Mouse (Mus musculus) kidney, postnatal 14 days (tissue): ENCODE measurements at regions not wholly inside any gene's neighbourhood (a gene's known extent, or its start where the extent isn't known, plus 50 kb on each side); places are given as distances from the start of the nearest gene placed in this dataset.

ENCODE experiments used
- DNase-seq: peaks from one replicate; pipeline ENCODE4 v3.0.0; 2022; ENCODE audit warnings: mixed read lengths

- no peak for DNase-seq
Observed at GRCm38 (mm10) chr7:36420741-36421140, 277.2 kb upstream of the Tshz3 start.

DNA sequence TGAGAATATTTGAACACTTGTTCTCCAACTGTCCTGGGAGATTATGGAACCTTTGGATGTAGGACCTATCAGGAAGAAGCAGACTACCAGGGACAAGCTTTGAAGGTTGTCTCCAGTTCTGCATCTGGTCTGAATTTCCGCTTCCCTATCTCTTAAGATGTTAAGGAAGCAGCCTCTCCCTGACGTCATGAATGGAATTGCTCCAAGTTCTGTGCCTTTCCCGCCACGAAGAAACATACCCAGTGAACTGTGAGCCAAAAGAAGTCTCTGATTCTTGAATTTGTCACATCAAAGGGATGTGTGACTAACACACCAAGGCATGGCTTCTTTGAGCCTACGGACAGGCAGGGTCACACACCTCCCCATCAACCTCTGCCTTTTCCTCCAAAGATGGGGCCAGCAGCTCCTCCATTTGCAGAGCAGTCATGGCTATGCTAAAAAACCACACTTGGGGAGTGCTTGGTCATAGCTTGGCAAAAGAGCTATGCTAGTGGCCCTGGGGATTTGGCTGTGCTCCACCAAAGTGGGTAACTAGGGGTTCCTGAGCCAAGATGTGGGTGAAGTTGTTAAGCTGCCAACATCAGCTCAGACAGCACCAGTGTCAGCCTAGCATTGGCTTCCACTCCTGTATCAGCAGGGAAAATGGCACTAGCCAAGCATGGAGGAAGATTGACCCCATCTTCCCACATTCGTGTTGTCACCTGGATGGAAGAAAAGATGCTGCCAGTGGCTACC lies 248.6 kb upstream of the Tshz3 start:
- DNase-seq, result no peak

DNA sequence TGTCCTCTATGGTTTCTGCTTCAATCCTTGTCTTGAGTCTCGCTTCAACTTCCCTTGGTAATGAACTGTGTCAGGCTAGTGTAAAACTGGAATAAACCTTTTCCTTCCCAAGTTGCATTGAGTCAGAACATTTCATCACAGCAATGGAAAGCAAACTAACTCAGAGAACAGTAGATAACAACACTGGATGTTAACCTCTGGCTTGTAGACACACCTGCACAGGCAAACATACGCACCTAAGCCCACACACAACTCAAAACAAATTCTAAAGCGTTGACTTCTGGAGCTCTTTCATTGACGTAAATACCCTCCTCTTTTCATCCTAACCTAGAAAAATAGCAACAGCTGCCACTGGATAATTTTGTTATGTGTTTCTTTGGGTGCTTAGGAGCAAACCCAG lies 244.1 kb upstream of the Tshz3 start:
- no peak for DNase-seq

DNA sequence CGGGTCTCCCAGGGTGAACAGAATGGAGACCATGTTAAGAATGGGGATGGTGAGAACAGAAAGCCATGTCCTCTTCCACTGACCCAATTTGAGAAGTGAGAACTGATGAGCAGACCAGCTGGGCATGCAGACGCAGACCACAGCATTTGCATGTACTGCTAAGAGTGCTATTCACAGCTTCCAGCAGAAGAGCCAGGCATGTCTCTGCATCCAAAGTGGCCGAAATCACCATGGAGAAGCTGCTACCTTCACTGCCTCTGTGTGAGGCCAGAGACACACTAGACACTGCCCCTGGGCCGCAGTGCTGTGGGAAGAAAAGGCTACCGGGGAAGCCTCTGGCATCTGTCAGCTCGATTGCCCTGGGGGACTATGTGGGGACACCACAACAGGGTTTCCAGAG lies 241.8 kb upstream of the Tshz3 start:
- DNase-seq, result no peak

DNA sequence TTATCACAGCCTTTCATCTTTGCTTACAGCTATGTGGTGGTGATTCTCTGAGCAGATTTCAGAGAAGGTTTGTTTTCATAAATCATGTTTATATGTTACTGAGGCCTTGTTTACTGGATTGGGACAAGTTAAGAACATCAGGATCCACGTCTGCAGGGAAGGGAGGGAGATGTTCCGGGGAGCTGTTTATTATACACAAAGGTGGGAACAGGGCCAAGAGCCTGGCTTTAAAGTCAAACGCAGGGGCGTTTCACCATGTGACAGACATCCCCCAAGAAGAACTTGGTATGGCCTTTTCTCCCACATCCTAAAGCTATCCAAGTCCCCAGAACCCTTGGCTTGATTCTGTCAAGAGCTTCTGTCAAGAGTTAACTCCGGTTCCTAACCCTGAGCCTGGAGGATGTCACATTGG lies 235.5 kb upstream of the Tshz3 start:
- peak; percentile 25 for DNase-seq

DNA sequence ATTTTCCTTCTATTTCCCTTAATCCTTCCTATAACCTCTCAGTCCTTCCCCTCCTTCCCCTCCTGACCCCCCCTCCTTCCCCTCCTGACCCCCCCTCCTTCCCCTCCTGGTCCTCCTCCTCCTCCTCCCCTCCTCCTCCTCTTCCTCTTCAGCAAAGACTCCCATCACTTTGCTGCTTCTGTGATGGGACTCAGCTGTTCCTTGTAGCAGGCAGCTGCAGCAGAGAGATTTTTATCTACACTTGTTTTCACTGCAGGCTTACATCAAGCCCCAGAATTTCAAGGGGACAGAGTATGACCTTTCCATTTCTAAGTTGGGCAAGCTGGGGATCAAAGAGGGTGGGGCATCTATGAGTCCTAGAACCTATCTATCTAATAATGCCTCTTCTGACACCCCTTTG lies 228.5 kb upstream of the Tshz3 start:
- peak; percentile 27 for DNase-seq

DNA sequence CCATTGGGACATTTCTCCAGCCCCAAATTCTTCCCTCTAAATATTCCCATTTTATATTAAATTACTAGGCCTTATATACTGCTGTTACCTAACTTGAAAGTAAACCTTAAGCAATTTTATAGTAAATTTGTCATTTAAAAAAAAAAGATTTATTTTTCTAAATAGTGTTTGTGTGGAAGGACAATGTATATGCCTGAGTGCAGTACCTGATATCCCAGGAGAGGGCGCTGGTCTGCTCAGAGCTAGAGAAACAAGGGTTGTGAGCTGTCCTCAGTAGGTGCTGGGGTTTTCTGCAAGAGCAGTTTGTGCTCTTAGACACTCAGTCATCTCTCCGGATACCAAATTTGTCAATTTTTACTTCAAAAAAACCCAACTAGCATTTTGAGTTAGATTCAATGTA lies 224.4 kb upstream of the Tshz3 start:
- DNase-seq, result no peak

DNA sequence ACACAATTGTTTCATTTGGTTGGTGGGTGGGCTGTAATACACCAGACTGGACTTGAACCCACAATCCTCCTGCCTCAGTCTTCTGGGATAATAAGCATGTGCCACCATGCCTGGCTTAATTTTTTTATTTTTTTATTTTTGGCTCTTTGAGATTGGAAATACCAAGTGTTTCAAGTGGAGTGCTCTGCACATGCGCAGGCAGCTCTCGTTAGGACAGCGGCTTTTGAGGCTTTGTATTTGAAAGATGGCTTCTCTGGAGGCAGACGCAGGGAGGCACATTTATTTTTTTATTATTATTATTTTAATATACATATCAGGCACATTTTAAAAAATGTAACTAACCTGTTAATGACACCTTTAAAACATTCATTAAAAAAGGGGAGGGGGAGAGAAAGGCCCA lies 221.5 kb upstream of the Tshz3 start:
- DNase-seq, result no peak

DNA sequence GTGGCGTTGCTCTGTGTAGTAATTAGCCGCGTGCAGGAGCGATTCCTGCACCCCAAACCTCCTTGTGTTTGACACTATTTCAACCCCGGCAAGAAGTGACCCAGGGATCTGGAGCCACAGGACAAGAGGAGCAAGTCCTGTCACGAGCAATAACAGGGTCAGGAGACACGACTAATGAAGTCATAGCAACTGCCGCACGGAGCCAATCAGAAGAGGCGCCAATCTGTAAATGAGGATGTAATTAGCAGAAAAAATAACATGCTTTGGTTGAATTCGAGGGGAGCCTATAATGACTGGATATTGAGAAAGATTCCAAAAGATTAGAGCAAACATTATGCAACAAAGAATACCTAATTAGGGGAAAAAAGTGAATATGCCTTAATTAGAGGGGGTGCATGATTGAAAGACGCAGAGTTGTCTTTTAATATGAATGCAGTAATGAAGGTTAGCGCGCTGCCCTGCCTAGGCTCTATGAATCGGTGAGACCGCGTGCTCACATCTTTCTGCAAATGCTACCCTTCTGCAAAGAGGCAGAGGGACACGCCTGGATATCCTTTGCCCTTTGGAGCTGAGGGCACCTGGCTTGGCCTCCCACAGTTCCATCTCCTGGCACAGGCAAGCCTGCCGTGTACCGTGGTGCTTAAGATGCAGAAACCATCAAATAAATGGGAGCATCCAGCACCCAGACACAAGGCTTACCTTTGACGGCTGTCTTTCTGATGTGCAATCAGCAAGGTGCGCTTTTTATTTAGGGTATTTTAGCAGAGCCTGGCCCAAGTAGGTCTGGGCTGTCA lies 220.9 kb upstream of the Tshz3 start:
- no peak for DNase-seq

DNA sequence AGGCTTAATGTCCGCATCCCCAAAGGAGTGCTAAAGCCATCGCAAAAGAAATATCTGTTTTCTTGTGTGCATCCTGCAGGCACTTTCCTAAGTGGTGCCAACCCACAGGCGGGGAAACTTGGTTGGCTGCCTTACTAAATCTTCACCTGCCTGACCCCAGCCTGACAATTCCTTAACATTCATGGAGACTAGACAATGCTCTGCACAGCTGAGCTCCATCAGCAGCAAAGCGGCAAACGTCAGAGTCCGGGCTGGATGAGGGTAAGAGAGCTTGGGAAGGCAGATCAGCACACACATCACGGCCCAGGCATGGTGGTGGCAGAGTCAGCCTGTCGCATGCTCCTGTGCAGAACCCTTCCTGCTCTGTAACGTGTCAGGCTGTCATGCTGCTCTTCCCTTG lies 209.8 kb upstream of the Tshz3 start:
- no peak for DNase-seq

DNA sequence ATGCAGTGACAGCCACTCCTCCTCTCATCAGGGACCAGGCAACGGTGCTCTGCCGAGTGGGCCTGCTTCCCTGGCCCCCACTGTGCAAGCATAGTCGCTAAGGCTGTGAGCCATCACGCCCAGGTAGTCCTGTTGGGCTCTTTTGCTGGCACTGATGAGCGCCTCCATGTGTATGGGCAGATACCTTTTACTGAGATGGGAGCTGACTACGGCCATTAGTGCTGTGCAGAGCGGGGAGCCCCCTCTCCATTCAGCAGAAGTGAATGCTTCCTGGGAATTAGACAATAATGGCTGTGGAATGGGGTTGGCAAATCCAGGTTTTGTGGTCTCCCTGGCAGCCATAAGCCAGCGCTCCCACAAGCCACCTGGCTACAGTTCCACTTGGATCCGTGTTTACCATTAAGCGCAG lies 206.7 kb upstream of the Tshz3 start:
- DNase-seq, result no peak

GRCm38 (mm10) chr7:36504010-36504875 lies 193.7 kb upstream of the Tshz3 start:
- DNase-seq, result no peak

DNA sequence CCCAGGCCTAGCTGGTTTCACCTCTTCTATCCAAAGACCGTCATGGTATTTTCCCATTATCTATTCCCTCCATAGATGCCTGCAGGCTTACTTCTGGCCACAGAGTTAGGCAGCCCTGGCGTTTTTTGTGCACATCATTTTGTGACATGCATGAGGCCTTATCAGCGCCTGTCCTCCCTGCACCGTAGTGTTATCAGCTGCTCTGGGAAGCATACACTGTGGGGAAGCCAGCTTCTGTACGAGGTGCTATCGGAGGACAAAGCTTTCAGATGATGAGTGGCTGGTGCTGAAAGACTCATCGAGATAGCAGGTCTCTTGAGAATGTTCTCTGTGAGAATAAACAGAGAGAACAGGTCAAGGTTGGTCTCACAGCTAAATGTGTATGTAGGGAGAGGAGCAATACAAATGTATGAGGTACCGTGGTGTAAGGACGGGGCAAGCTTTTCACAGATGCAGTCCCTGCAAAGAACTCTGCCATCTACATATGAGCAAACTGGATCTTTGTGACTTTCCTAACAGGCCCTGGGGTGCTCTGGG lies 190.0 kb upstream of the Tshz3 start:
- no peak for DNase-seq

- no peak for DNase-seq
Observed at GRCm38 (mm10) chr7:36513680-36514079, 184.2 kb upstream of the Tshz3 start.

- no peak for DNase-seq
Observed at GRCm38 (mm10) chr7:36516094-36516663, 181.7 kb upstream of the Tshz3 start.

GRCm38 (mm10) chr7:36519027-36519426 lies 178.9 kb upstream of the Tshz3 start:
- no peak for DNase-seq

DNA sequence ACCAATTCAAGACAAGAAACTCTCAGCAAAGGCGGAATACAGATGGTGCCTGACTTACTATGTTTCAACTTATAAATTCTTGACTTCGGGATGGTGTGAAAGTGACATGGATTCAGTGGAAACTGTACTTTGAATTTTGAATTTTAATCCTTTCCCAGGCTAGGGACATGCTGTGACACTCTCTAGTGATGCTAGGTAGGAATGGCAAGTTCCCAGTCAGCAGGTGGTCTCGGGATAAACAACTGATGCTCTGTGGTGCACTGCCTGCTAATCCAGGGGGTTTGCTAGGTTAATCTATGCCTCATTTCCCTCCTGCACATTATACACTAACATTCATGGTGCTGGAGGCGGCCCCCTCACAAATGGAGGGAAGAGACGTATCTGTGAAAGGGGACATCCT lies 175.0 kb upstream of the Tshz3 start:
- no peak for DNase-seq

DNA sequence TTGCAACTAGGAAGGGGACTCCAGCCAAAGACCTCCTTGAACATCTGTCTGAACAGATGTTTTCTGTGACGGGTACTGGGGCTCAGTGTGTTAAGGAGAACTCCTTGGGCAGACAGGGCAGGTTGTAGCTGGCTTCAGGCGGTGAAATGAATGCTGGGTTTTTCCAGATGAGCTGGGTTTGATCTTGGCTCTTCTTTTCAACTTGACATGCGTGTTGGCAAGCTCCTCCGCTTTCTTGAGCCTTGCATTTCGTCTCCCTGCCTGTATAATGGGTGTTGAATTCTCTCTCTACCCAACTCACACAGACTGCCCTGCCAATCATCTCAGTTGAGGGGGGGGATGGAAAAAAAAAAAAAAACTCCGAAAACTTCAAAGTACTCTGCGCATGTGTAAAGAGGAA lies 171.8 kb upstream of the Tshz3 start:
- no peak for DNase-seq

DNA sequence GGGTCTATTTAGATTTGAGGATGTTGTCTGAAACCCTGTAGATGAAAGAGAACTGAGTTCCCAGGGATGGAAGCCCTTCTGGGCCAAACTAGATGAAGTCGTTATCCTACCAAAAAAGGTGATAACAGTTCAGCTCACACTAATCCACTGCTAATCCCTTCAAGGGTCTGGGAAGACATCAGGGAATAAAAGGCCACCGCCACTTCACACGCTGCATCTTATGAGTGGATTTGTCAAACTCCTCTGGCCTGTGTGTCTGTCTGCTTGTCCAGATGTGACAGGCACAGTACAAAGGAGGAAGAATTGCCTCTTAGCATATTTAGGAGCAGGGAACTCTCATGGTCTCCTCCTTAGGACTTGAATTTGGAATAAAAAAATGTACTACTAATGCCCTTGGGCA lies 171.2 kb upstream of the Tshz3 start:
- no peak for DNase-seq

DNA sequence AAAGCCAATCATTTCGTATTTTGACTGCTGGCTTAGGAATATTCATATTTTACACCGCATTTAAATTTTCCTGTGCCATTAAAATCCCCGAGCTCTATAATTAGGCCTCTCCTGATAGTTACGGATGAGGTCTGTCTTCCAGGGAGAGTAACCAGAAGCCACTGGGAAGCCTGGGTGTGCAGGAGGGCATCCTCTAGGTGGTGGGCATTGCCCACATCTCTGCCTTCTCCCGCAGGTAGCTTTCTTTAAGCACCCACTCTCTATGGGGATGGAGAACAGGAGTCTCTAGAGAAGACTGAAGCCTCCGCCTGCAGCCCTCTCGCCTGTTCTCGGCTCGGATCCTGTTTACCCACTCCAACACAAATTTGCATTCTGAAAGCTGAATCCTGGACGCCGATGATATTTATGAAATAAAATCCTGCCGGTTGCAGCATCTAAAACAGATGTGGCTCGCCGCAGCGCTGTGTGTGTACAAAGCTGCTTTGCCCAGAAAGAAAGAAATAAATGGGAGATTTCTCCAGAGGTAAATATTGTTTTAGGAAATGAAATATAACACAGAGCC lies 168.3 kb upstream of the Tshz3 start:
- DNase-seq, result no peak

- DNase-seq, result no peak
Observed at GRCm38 (mm10) chr7:36531559-36531958, 166.4 kb upstream of the Tshz3 start.

DNA sequence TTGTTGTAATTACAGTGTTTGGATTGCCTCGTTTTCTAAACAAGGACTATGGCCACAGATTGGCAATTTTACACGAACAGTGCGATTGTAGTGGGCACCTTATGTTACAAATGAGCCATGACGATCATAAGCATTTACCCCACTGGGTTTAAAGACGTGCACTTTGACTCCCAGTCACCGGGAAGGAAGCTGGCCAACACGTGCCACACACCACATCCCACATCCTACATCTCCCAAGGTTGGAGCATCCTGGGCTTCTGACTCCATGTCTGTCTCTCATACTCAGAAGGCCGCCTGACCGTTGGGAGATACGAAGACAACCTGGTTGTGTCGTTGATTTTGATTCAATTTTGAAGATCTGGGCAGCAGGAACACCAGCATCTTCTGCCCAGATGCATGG lies 159.8 kb upstream of the Tshz3 start:
- no peak for DNase-seq

- DNase-seq, result peak; percentile 4
Observed at GRCm38 (mm10) chr7:36548007-36548406, 149.9 kb upstream of the Tshz3 start.
